Mouse (Mus musculus) bone marrow, adult 2 months (tissue): ENCODE measurements around the gene Larp6. TPM values are rescaled to one million over a fixed set of nuclear protein-coding genes. Genes with fewer than 3 reads are reported as not detected.

ENCODE experiments used
- H3K27ac ChIP-seq: fragments of 200-500 bp; 2 replicates; pipeline ENCODE4 v1.5.1; 2012; ENCODE audit warnings: low read depth, mild to moderate bottlenecking, control low read depth, inconsistent platforms, low read length; ENCODE audit not compliant: control insufficient read depth, poor library complexity, insufficient read depth
- H3K4me1 ChIP-seq: fragments of 200-500 bp; 2 replicates; pipeline ENCODE4 v1.6.1; 2011; ENCODE audit warnings: low read length; ENCODE audit not compliant: control insufficient read depth, insufficient read depth
- H3K4me3 ChIP-seq: fragments of 200-500 bp; replicated peaks from 2 replicates; pipeline ENCODE3; 2011; ENCODE audit warnings: mild to moderate bottlenecking, low read depth, low read length, control low read depth; ENCODE audit not compliant: control insufficient read depth
- CTCF ChIP-seq: fragments of 200-500 bp; IDR thresholded peaks from 2 replicates; pipeline ENCODE4 v1.5.1; 2011; ENCODE audit warnings: low read length, control low read depth; ENCODE audit not compliant: control insufficient read depth, insufficient read depth
- POLR2A ChIP-seq: fragments of 200-500 bp; IDR thresholded peaks from 2 replicates; pipeline ENCODE4 v1.6.1; 2011; ENCODE audit warnings: low read depth, mild to moderate bottlenecking, control low read depth, low read length, borderline replicate concordance; ENCODE audit not compliant: control insufficient read depth
- WGBS: fragments of 180-500 bp; shearing (Covaris S2); methylation state at CpG from one replicate; pipeline ENCODE4 v1.1.7; 2018; 5-methylcytosine and 5-hydroxymethylcytosine counted together
- polyA plus RNA-seq: library from polyadenylated mRNA; stranded (reverse); fragments of >200 nt; gene quantifications from 2 replicates; pipeline ENCODE4 v1.2.4, GENCODE M21; 2011; ENCODE audit warnings: low replicate concordance; ENCODE audit not compliant: missing spikeins, insufficient read depth, insufficient read length

Larp6 gene
- polyA plus RNA-seq, 1 experiment: not detected

GRCm38 (mm10) chr9:60681005-60681404, 31.8 kb upstream of the Larp6 start:
- Histone ChIP-seq H3K4me3 (no peak overlapping the region), H3K4me1 (no peaks in the 10 kb centered on the region), H3K27ac (no peak overlapping the region)
- WGBS: 77% methylated on average over 3 of the region's 3 CpGs
- TF ChIP-seq POLR2A: no peak
- TF ChIP-seq CTCF: no peak

- Histone ChIP-seq H3K4me3 (no peak overlapping the region), H3K4me1 (no peaks in the 10 kb centered on the region; the same call in 1 of the 2 replicates), H3K27ac (no peak overlapping the region)
- WGBS: 75% methylated on average over 4 of the region's 4 CpGs
- TF ChIP-seq CTCF (no peak), POLR2A (no peak)
These were observed 30.0 kb upstream of the Larp6 start for GRCm38 (mm10) chr9:60682753-60683152.

GRCm38 (mm10) chr9:60687415-60687814, 25.4 kb upstream of the Larp6 start:
- Histone ChIP-seq H3K4me1 (no peaks in the 10 kb centered on the region; the same call in 1 of the 2 replicates), H3K27ac (no peak overlapping the region), H3K4me3 (peak overlapping the region; percentile 66)
- 0% methylated on average over 7 of the region's 7 CpGs for WGBS
- TF ChIP-seq POLR2A (no peak), CTCF (no peak; the same call in 1 of the 2 replicates)

- Histone ChIP-seq H3K4me1 (no peaks in the 10 kb centered on the region; the same call in 1 of the 2 replicates), H3K4me3 (peak within 1 kb of the TSS; percentile 66), H3K27ac (no peak within 1 kb of the TSS)
- no peak for TF ChIP-seq CTCF
- no peak for TF ChIP-seq POLR2A
- WGBS: under 1% methylated on average over 21 of the region's 21 CpGs
These were observed 24.9 kb upstream of the Larp6 start, which contains the start of gene Lrrc49 for GRCm38 (mm10) chr9:60687891-60688324. Gene Lrrc49 (minus strand): TSS chr9:60688158.

- WGBS: 72% methylated on average over 4 of the region's 4 CpGs
- Histone ChIP-seq H3K27ac (no peak overlapping the region), H3K4me1 (no peaks in the 10 kb centered on the region; the same call in 1 of the 2 replicates), H3K4me3 (no peak overlapping the region)
- no peak for TF ChIP-seq POLR2A
- no peak for TF ChIP-seq CTCF
These were observed 20.2 kb upstream of the Larp6 start for GRCm38 (mm10) chr9:60692624-60693023.

- H3K27ac ChIP-seq: no peak overlapping the region
- no peaks in the 10 kb centered on the region for H3K4me1 ChIP-seq
- no peak for TF ChIP-seq POLR2A
- peak; percentile 48 for TF ChIP-seq CTCF
- no peak overlapping the region for H3K4me3 ChIP-seq
- 79% methylated on average over 2 of the region's 2 CpGs for WGBS
These were observed 18.8 kb upstream of the Larp6 start for GRCm38 (mm10) chr9:60693986-60694385.

- Histone ChIP-seq H3K4me1 (no peaks in the 10 kb centered on the region), H3K4me3 (no peak overlapping the region), H3K27ac (no peak overlapping the region)
- no peak for TF ChIP-seq POLR2A
- TF ChIP-seq CTCF: no peak
- 72% methylated on average over 6 of the region's 6 CpGs for WGBS
These were observed 16.4 kb upstream of the Larp6 start for GRCm38 (mm10) chr9:60696271-60696985.

- H3K4me3 ChIP-seq: no peak overlapping the region
- no peak overlapping the region for H3K27ac ChIP-seq
- 84% methylated on average over 18 of the region's 18 CpGs for WGBS
- no peaks in the 10 kb centered on the region for H3K4me1 ChIP-seq
- TF ChIP-seq CTCF: no peak
These were observed 13.1 kb upstream of the Larp6 start for GRCm38 (mm10) chr9:60699581-60700231.
